Mouse (Mus musculus): ENCODE measurements around the gene Cep164.

Cep164 gene

DNA sequence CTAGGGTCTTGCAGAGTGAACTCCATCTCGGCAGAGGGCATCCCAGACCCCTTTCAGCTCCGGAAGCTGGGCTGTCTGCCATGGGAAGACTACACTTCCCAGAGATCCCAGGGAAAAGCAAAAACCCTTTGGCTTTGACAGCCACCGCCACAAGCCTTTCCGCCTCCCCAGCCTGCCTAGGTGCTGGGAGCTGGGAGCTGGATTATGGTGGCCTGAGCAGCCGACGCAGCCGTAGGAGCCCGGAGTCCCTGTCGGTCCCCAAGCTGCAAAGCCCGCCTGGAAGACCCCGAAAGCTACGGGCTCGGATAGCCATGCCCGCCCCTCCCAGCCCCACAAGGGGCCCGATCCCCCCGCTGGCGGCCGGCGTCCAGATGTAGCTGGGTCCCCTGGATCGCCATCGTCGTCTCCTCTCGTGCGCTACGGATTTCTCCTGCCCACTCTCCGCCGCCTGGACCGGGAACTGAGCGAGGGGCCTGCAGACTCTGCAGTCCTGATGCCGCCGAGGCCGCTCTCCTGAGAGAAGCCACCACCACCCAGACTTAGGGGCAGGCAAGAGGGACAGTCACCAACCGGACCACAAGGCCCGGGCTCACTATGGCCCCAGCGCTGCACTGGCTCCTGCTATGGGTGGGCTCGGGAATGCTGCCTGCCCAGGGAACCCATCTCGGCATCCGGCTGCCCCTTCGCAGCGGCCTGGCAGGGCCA, 10.1 kb upstream of the Cep164 start, which contains the start of gene Bace1:
Gene Bace1 (plus strand): TSS at position 147 of the 705 bp plus-strand sequence.
- DNase-seq (ENCODE audit: low spot score), result no peak

DNA sequence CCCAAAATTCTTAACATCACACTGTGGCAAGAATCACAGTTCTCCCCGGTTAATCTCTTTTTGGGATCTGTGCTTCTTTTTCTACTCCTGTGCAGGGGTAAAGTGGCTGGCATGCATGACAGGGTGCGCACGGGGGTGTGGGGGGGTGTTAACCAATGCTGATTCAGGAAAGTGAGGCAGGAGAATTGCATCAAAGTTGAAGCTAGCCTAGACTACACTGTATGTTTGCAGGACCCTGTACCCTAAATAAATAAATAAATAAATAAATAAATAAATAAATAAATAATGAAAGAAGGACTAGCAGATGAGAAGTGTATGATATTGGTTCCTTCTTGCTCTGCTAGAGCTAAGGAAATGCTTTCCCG, 9.6 kb upstream of the Cep164 start:
- no peak for DNase-seq (ENCODE audit: low spot score)

DNA sequence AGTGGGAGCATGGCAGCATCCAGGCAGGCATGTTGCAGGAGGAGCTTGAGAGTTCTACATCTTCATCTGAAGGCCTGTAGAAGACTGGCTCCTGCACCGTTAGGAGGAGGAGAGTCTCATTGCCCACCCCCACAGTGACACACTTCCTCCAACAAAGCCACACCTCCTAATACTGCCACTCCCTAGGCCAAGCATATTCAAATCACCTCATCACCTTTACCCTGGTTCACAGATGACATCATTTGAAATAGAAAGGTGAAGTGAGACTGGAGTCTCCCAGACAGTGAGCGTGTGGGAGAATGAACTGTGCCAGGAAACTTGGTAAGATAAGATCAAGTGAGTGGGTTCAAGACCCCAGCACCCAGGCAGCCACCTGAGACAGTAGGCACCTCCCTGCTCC, 5.0 kb upstream of the Cep164 start:
- no peak for DNase-seq (ENCODE audit: low spot score)

DNA sequence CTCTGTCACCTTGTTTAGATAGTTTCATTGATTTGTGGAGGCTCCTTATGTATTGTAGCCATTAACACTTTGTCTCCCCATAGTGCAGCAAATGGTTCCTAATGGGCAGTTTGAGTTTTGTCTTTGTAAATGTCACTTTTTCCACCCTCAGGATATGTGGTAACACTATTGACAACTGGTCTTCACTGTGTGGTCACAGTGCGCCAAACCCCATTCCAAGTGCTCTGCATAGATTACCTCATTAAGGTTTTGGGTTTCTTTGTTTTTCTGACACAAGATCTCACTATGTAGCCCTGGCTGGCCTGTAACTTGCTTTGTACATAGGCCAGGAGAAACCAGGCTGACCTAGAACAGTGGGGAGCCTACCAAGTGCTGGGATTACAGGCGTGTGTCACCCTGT, 4.4 kb upstream of the Cep164 start:
- no peak for DNase-seq (ENCODE audit: low spot score)

DNA sequence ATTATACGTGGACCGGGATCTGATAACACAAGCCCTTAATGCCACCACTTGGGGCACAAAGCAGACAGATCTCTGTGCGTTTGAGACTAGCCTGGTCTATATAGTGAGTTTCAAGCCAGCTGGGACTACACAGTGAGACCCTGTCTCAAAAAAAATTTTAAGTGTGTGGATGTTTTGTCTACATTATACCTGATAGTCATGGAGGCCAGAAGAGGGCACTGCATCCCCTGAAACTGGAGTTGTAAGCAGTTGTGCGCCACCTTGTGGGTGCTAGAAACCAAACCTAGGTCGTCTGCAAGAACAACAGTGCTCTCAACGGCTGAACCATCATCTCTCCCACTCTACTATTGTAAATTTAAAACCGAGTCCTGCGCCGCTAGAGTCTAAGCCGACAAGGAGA, 616 bp upstream of the Cep164 start:
- peak; percentile 79 for DNase-seq (ENCODE audit: low spot score)

DNA sequence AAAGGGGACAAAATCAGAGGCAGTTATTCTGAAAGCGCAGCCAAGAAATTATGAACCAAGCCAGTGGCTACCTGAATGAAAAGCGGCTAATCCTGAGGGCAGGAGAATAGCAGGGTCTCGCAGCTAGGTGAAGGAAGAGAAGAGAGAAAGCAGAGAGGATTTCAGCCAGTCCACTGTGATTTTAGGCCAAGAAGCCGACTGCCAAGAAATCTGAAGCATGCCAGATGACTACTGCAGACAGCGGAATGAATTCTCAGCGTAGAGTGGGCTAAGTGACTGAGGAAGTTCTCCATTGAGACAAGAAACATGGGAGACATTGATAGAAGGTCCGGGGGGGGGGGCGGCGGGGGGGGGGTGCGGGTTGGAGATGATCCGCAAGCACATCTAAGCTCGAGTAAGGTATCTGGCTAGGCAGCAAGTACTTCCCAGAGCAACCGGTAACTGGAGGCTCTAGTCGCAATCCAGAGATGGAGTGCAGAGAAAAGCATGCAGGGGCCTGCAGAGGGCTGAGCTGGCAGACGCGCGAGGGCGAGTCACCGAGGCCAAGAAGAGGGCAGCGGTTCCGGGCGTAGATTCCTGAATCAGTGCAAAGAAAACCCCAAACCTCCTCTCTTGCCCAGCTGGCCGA, 714 bp downstream of the Cep164 start:
- peak; percentile 12 for DNase-seq (ENCODE audit: low spot score)

DNA sequence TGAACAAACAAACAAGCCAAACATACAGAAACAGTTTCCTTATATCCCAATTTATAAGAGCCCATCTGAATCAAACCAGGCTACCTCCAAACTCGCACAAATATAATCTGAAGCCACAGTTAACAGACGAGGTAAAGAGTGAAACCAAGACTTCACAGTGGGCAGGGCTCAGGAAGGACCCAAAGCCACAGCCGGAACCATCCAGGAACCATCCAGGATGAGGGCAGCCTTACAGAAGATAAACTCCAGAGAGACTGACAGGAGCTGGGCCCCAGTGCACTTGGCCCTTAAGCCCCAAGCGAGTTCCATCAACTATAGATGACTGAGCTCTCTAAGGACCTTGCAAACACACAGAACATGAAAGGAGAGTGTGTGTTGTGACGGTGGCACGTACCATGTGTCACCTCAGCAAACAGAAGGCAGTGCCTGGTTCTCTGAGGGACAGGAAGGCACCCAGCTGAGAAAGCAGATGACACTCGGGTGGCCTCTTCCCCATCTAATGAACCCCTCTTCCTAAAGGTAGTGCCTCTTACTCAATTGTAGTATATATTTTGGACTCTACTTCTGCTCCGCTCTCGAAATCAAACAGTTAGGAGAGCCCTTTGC, 10.0 kb downstream of the Cep164 start:
- DNase-seq (ENCODE audit: low spot score), result no peak

DNA sequence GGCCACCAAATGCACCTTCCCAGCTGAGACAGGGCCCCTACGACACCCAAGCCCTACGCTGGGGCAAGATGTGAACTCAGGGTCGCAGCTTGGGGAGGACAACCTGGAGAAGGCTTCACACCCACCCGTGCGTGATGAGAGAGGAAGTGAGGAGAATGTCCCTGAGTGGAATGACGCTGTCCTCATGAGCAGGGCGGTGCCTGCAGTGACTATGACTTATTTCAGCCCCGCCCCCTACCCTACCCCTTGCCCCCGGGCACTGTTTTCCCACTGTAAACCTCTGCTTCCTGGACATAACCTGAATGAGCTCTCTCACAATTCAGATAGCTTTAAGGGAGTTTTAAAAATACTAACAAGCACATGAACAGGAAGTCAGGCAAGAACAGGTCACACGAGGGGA, 13.0 kb downstream of the Cep164 start:
- DNase-seq (ENCODE audit: low spot score), result no peak

DNA sequence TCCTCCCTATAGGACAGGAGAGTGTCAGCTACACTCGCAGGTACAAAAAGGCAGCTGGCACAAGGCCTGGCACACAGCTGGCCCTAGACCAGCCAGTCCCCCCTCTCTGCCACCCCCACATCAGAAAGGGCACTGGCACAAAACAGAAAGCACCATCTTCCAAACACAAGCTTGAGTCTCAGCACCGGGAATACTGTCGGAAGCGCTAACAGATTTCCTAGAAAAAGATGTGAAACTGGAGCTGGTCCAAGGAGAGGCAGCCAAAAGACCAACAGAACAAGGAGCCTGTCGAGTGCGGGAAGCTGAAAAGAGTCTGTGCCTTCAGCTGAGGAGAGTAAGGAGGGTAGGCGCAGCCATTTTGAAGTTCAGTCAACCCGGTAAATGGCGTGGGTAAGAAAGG, 13.4 kb downstream of the Cep164 start:
- DNase-seq (ENCODE audit: low spot score), result no peak

DNA sequence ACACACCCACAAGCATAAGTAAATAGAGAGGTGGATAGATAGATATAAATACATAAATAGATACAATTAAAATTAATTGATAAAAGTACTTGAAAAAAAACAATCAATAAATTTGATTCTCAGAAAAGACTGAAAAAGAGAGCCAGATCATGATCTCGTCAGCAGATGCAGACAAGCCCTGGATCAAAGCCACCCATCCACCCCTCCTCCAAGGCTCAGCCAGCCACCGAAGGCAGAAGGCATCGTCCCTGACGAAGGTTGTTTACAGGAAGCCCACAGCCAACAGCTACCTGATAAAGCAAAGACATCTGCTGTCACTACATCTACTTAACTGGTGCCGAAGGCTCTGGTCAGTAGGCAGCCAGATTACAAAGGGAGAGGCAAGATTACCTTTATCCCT, 16.5 kb downstream of the Cep164 start:
- no peak for DNase-seq (ENCODE audit: low spot score)

DNA sequence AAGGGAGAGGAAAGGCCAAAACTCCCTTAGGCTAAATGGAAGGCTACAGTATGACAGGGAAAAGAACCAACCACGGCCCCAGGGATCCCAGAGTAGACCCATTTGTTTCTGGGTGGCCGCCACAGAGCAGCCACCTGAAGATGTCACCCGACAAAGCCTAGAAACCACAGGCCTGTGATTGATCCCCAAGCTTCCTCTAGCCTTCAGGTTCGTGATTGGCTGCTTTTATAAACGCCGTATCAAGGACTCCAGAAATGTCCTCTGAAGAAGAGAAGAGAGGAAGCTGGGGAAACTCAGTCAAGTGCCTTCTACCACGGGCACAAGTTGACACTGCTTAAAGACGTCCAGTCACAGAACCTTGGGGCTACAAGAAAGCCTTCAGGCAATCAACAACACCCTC, 20.7 kb downstream of the Cep164 start:
- DNase-seq (ENCODE audit: low spot score), result no peak

DNA sequence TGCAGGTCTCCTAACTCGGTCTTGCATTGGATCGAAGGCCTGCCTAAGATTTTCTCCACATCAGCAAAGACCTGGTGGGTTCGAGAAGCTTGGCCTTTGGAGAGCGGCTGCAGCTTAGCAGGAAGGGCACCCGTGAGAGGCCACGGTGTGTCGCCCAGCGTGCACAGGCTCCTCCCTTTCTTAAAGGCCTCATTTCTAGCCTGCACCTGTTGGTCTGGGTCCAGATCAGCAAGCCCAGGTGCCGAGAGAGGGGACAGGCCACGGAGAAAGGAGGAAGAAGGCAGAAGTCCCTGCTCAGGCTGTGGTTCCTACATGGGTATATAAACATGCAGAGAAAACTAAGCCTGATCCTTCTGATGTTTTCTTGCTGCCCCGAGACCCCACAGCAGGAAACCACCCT, 21.2 kb downstream of the Cep164 start:
- no peak for DNase-seq (ENCODE audit: low spot score)

DNA sequence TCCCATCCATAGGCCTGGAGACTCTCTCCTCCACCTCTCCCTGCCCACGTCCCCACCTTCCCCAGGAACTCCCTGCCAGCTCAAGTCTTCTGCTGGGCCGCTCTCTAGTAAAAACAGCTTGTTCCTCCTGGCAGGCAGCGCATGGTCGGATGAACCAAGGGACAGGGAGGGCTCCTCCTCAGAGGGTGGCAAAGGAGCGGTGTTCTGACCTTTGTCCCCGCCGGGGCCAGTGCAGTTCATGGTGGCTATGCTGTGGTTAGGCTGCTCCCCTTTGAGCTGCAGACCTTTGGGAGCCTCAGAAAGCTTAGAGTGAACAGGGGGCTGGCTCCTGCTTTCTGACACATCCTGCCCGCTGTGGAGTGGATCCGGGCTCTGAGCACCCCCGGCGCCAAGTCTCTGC, 21.6 kb downstream of the Cep164 start:
- DNase-seq (ENCODE audit: low spot score), result no peak

DNA sequence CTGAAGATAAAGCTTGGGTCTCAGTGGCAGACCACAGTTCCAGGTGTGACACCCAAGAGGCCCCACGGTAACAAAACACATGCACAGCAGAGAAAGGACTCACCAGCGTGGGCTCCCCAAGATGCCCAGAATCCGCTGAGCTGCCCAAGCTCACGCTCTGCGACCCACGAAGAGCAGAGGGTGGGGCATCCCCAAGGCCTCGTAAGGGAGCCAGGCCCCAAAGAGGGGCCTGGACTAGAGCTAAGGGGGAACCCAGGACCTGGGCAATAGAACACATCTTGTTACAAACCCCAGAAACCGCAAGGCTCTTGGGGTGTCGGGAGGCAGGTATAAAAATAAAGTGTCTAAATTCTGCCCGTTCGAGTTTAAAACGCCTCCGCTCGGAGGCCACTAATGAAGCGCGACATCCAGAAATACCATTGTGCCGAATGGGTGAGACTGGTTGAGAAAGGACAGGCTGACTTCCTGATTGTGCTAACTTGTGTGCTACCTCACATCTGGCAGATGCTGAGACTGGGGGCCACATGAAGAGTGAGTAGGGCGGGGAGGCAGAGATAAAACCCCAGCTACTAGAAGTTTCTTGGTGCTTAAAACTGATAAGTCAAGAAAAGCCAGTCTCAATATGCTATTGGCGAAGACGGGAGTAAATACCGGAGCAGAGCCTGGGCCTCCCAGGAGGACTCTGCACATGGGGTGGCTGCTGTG, 25.3 kb downstream of the Cep164 start:
- DNase-seq (ENCODE audit: low spot score), result peak; percentile 68

DNA sequence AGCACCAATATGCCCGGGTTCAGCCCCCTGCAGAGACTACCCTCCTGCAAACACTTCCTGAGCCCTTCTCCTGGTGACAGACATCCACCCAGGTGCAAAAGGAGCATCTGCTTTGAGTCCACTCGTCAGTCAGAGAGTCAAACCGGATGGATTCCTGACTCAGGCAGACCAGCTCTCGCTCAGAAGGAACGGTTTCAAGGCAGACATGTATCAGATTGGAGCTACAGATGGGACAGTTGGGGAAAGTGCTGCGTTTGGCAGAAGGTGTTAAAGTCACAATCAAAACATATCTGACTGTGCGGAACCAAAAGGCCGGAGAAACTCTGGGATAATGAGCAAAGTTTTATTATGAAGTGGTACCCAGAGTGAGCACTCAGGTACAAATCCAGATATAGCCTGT, 29.1 kb downstream of the Cep164 start:
- no peak for DNase-seq (ENCODE audit: low spot score)

DNA sequence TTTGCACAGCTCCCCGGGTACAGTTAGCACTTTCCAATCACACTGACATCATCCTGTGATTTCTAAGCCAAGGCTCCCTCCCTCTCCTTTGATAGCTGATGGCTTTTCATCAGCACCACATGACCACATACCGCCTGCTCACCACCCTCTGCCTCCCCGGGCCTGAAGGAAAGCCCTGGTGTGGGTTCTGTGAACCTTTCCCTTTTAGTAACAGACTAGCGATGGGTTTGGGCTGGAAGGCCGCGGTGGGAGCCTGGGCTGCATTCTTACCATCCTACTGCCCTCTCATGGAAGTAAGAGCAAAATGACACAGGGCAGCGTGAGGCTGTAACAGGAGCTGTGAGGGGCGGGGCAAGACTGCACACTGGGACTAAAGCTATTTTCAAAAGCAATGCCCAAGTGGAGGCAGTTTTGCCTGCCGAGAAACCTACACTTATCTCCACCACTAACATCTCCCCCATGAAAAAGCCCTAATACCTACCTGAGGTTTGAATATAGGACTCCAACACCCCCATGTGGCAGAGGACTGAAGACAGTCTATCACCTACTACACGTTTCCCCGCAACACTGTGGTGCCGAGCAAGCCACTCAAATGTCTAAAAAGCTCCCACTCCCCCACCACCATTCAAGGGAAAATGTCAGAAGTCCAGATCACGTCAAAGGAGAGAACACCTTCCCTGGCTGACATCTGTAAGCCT, 29.9 kb downstream of the Cep164 start:
- DNase-seq (ENCODE audit: low spot score), result no peak

DNA sequence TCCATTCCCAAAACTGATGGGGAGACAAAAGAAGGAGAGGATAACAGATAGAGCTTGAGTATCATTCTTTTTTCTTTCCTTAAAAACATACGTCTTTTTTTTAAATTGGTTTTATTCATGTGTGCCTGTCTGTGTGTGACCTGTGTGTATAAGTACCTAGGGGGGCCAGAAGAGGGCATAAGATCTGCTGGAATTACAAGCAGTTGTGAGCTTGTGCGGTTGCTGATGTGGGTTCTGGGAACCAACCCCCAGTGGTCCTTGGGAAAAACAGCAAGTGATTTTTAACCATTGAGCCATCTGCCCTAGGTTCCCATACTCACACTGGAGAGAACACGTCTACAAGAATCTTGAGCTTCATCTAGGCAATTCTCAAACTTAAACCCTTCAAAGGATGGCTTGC, 31.2 kb downstream of the Cep164 start:
- no peak for DNase-seq (ENCODE audit: low spot score)

DNA sequence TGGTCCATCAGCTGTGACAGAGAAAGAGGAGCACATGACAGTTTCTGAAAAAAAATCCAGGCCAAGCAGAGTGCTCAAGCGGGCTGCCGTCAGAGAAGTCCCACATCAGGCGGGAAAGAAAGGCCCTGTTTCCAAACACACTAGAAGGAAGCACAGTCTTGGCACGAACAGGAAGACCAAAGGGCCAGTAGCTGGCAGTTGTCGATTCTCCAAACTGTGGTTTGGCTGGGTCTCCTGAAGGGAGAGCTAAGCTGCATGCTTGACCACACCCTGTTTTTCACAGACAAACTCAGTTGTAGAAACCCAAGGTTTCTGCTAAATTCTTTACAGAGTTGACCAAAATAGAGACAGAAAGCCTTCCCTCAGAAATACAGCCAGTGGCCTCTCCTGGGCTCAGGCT, 32.8 kb downstream of the Cep164 start:
- no peak for DNase-seq (ENCODE audit: low spot score)

DNA sequence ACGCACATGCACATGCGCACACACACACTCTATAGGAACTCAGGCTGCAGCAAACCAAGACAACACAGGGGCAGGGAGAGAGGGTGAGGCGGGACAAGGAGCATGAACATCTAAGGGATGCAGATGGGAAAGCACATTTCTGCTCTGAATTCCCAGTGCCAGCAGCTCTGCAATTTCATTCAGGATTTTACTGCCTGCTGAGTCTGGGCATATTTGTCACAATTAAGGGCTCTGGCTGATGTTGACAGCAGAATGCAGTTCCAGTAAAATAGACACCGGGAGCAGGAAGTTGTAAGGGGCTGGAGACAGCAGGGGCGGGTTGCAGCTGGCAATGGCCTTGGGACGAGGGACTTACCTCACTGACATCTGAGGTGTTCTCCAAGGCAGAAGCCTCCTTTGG, 34.8 kb downstream of the Cep164 start:
- no peak for DNase-seq (ENCODE audit: low spot score)

DNA sequence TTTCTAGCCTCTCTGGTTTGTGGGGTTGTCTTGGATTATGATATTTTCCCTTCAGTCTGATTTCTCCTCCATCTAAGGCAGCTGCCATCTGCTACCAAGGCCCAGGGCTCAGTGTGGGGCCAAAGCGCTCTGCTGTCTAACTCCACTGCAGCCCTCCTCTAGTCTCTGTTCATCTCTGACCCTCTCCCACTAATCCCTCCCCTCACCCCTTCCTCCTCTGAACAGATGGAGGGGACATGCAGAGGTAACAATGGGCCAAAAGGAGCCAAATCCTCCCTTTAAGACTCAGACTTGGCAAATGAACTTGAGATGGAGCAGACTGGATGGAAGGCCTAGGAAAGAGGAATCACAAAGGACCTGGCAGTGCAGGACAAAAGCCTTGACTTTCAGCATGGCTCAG, 36.3 kb downstream of the Cep164 start:
- no peak for DNase-seq (ENCODE audit: low spot score)

DNA sequence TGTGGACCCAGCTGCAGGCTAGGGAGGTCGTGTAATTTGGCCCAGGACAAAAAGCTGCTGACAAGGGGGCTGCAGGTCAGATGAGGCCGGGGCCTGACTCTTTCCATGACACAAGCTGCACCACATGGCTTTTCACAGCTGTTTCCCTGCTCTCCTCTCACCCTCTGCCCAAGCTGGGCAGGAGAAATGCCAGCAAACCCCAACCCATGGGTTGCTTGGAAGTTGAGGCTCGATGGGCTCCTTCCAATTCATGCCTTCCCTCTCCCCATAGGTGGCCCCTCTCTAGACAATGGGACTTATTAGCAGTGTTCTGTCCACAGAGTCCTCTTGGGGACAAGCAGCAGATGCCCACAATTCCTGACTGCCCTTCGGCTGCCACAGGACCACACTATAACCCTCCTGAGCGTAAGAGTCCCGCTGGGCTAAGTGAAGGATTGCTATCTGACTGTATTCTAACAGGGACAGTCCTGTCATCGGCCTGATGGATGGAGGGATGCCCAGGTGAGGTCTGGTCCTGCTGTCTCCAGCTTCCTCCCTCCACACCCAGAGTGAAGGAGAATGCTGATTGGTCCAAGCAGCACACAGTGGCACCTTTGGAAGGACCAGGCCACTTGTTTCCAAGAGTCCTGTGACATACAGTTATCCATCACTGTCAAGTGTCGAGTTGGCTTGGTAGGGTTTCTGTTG, 36.9 kb downstream of the Cep164 start:
- DNase-seq (ENCODE audit: low spot score), result no peak

DNA sequence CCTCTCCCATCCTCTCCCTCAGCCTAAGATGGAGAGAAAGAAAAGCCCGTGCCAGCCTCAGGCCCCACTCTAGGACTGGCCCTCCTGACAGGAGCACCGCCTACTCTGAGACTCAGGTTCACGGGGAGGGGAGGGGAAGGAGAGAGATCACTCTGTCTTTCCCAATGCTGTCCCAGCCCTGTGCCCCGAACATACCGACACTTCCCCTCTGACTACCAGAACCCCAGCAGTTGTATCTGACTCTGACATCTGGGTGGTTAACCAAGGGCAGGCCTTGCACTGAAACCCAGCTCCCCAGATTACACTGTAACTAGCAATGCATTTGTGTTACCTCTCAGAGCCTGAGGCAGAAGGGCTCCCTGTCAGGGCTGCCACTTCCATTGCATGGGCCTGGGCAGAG, 40.1 kb downstream of the Cep164 start:
- peak; percentile 11 for DNase-seq (ENCODE audit: low spot score)

Data from c-Kit-positive CD71-positive TER-119-positive erythroid progenitor cells, embryonic 14.5 days (primary cell).